9 mouse cellular contexts compared by ENCODE assay signal in the genomic region with DNA sequence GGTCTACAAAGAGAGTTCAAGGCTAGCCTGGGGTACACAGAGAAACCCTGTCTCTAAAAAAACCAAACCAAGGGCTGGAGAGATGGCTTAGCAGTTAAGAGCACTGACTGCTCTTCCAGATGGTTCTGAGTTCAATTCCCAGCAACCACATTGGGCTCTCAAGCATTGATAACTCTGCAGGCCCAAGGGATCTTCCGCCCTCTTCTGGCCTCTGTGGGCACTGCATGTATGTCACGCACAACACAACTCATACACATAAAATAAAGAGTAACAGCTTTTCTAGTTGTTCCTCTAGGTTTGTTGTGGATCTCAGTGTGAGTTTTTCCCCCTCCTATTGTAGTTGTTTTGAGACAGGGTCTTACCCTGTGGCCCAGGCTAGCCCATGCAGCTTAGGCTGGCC.
DNase-seq lines count a peak whose midpoint lies in the region; TF ChIP-seq lines count a peak whose summit lies in the region.
"Had no signal": no experiment of that assay in that cellular context is flagged by ENCODE, and none has a peak within 500 bp of the region (broad histone marks: within the 10 kb centered on the region; RNA-seq: fewer than 3 reads in every experiment).

No protein-coding gene starts in this region.

- TF ChIP-seq CTCF in lung, adult 2 months (IDR thresholded peaks at IDR 0.05; ENCODE audit: insufficient read depth, low read length) = peak; percentile 53

- H3K4me3 ChIP-seq in lung, adult 2 months (replicated peaks; ENCODE audit: extremely low read depth, low read depth, low read length) = no peak overlapping the region
- H3K4me3 ChIP-seq in ES-E14 (ENCODE audit: insufficient read depth in 1 of 2, low read depth in 1 of 2, low read length in 2 of 2, poor library complexity in 1 of 2, severe bottlenecking in 1 of 2) = no peak overlapping the region
- H3K4me3 ChIP-seq: forebrain, embryonic 10.5 days had no signal

- no peaks in the 10 kb centered on the region for H3K4me1 ChIP-seq in lung, adult 2 months (ENCODE audit: control insufficient read depth, insufficient read depth, low read length)
- H3K4me1 ChIP-seq in ES-E14 (ENCODE audit: control insufficient read depth in 2 of 2, insufficient read depth in 2 of 2, low read length in 2 of 2, poor library complexity in 1 of 2) = peaks cover 0 to 26% of the 10 kb centered on the region in 2 experiments; a peak in 1 of 4 replicates

- in situ Hi-C loops in ES-E14 (cut with MboI; ENCODE audit: low sequenced_read_pairs in 2 of 2, unreplicated experiment in 2 of 2) = loop anchor here in 1 of 2 experiments (25.0 kb wide), 1 partner anchor 420 kb away; a partner anchor contains a TSS

- no peak for TF ChIP-seq POLR2A in lung, adult 2 months (IDR thresholded peaks at IDR 0.05; ENCODE audit: borderline replicate concordance, extremely low read depth, low read depth, low read length)

- DNase-seq in embryo, embryonic 10 days (ENCODE audit: low spot score) = peak; percentile 62
- DNase-seq in embryo, embryonic 11 days = no peak
- DNase-seq in lung, adult 2 months = no peak
- DNase-seq in lung, postnatal 4 days = no peak
- peak; percentile 59 for DNase-seq in ES-E14 (ENCODE audit: low read depth, low spot score)
- peak; percentile 43 for DNase-seq in lung, postnatal 36 days
- no peak for DNase-seq in ovary, adult 18-20 months (ENCODE audit: low spot score)
- no peak for DNase-seq in urinary bladder, postnatal 14 days (ENCODE audit: low spot score)

- H3K9ac ChIP-seq in ES-E14 (ENCODE audit: insufficient read depth, low read depth, low read length, poor library complexity, severe bottlenecking) = no peak overlapping the region

- 87% methylated on average over 2 of the region's 2 CpGs for WGBS in lung, adult 2 months

- H3K27ac ChIP-seq in ES-E14 (ENCODE audit: insufficient read depth, low read depth, low read length, poor library complexity, severe bottlenecking) = no peak overlapping the region
- H3K27ac ChIP-seq: forebrain, embryonic 10.5 days had no signal

- no peaks in the 10 kb centered on the region for H3K9me3 ChIP-seq in ES-E14 (ENCODE audit: control insufficient read depth, insufficient read depth, low read depth, low read length)
- H3K9me3 ChIP-seq: forebrain, embryonic 10.5 days had no signal

- H3K36me3 ChIP-seq in ES-E14 (ENCODE audit: control insufficient read depth, insufficient read depth, low read length, poor library complexity, severe bottlenecking) = no peaks in the 10 kb centered on the region
- H3K36me3 ChIP-seq: forebrain, embryonic 10.5 days had no signal

TF ChIP-seq in ES-E14, 5 proteins besides CTCF, POLR2A, EP300 and RAD21:
- TF ChIP-seq CHD2 (IDR thresholded peaks at IDR 0.05; ENCODE audit: low read depth, low read length) (no peak), ZC3H11A (IDR thresholded peaks at IDR 0.05; ENCODE audit: borderline replicate concordance, low read depth, low read length) (0 out of 2 replicates have a peak, but pooled peaks have one; percentile 15), ZNF384 (IDR thresholded peaks at IDR 0.05; ENCODE audit: low read depth, low read length) (no peak), HCFC1 (IDR thresholded peaks at IDR 0.05; ENCODE audit: borderline replicate concordance, insufficient read depth, low read length) (no peak)

Comparison
In these comparisons a context has a peak if more than half of its experiments do, and no peak if none do; other contexts are left out.
1. DNase-seq: peak in embryo, embryonic 10 days (single experiment), ES-E14 (single experiment) and lung, postnatal 36 days (single experiment); none in embryo, embryonic 11 days (single experiment), lung, adult 2 months (single experiment), lung, postnatal 4 days (0 of 2), ovary, adult 18-20 months (single experiment) and urinary bladder, postnatal 14 days (single experiment).